Mouse (Mus musculus) liver, adult 2 months (tissue): ENCODE measurements around the gene Sh3bp4. TPM values are rescaled to one million over a fixed set of nuclear protein-coding genes. Genes with fewer than 3 reads are reported as not detected.

ENCODE experiments used
- DNase-seq: peaks from one replicate; pipeline ENCODE4 v3.0.0-alpha.2; 2011; ENCODE audit warnings: low read depth, low spot score; ENCODE audit errors: extremely low read depth
- H3K27ac ChIP-seq: fragments of 200-500 bp; replicated peaks from 2 replicates; pipeline ENCODE4 v1.5.1; 2012; ENCODE audit warnings: low read depth, mild to moderate bottlenecking, control low read depth, inconsistent platforms, low read length; ENCODE audit not compliant: insufficient read depth
- H3K27me3 ChIP-seq: fragments of 200-500 bp; 2 replicates; pipeline ENCODE4 v1.6.1; 2012; ENCODE audit warnings: mild to moderate bottlenecking, moderate library complexity, low read length, inconsistent platforms; ENCODE audit not compliant: control insufficient read depth, insufficient read depth
- H3K36me3 ChIP-seq: fragments of 200-500 bp; 2 replicates; pipeline ENCODE4 v1.6.1; 2012; ENCODE audit warnings: low read length, inconsistent platforms; ENCODE audit not compliant: control insufficient read depth, insufficient read depth
- H3K4me1 ChIP-seq: fragments of 200-500 bp; 2 replicates; pipeline ENCODE4 v1.6.1; 2011; ENCODE audit warnings: low read length; ENCODE audit not compliant: control insufficient read depth, insufficient read depth
- H3K4me3 ChIP-seq: fragments of 200-500 bp; 2 replicates; pipeline ENCODE4 v1.5.1; 2011; ENCODE audit warnings: low read depth, mild to moderate bottlenecking, control low read depth, low read length, moderate library complexity; ENCODE audit not compliant: insufficient read depth
- H3K79me2 ChIP-seq: fragments of 200-500 bp; 2 replicates; pipeline ENCODE4 v1.6.1; 2012; ENCODE audit warnings: inconsistent platforms, mild to moderate bottlenecking, low read length, moderate library complexity; ENCODE audit not compliant: control insufficient read depth, insufficient read depth
- H3K9ac ChIP-seq: fragments of 200-500 bp; 2 replicates; pipeline ENCODE4 v1.6.1; 2012; ENCODE audit warnings: low read depth, mild to moderate bottlenecking, control low read depth, inconsistent platforms, low read length
- CTCF ChIP-seq: fragments of 200-500 bp; IDR thresholded peaks from 2 replicates; pipeline ENCODE4 v1.5.1; 2011; ENCODE audit warnings: low read depth, low read length, control low read depth
- POLR2A ChIP-seq: fragments of 200-500 bp; IDR thresholded peaks from 2 replicates; pipeline ENCODE4 v1.6.1; 2011; ENCODE audit warnings: low read length, control low read depth; ENCODE audit not compliant: insufficient read depth; ENCODE audit errors: extremely low read depth
- WGBS: fragments of 180-500 bp; shearing (Covaris S2); methylation state at CpG from one replicate; pipeline ENCODE4 v1.1.7; 2018; 5-methylcytosine and 5-hydroxymethylcytosine counted together
- polyA plus RNA-seq: library from polyadenylated mRNA; depleted of rRNA; stranded (reverse); fragments of >200 nt; gene quantifications from 2 replicates; pipeline ENCODE4 v1.2.3, GENCODE M21; 2012
- total RNA-seq: library from RNA; depleted of rRNA; stranded (reverse); fragments of >200 nt; gene quantifications from 2 replicates; pipeline ENCODE4 v1.2.3, GENCODE M21; 2014

Gene Sh3bp4
- total and polyA plus RNA-seq, 2 experiments, result 0.45 to 0.46 TPM

DNA sequence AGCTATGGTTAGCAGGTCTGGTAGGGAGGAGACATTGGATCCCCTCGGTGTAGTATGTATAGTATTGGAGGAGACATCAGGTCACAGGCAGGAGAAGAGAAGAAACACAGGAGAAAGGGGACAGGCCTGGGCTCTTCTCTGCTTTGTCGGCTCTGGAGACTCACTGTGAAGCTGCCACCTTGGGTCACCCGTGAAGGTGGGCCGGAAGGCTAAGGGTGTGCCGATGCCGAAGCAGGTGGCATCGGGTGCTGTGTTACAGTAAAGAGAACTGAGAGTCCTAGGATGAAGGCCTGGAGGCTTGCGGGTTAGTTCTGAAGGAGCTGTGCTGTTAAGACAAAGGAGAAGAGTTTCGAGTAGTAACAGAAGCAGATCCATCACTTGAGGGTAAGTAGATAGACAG is 6.6 kb downstream of the Sh3bp4 start:
- Histone ChIP-seq H3K4me1 (peaks cover 13% of the 10 kb centered on the region; the same call in 1 of the 2 replicates), H3K27me3 (no peaks in the 10 kb centered on the region), H3K27ac (no peak overlapping the region), H3K36me3 (no peaks in the 10 kb centered on the region), H3K79me2 (no peaks in the 10 kb centered on the region), H3K9ac (no peak overlapping the region), H3K4me3 (no peak overlapping the region)
- 93% methylated on average over 9 of the region's 9 CpGs for WGBS
- no peak for DNase-seq
- no peak for TF ChIP-seq CTCF
- no peak for TF ChIP-seq POLR2A

DNA sequence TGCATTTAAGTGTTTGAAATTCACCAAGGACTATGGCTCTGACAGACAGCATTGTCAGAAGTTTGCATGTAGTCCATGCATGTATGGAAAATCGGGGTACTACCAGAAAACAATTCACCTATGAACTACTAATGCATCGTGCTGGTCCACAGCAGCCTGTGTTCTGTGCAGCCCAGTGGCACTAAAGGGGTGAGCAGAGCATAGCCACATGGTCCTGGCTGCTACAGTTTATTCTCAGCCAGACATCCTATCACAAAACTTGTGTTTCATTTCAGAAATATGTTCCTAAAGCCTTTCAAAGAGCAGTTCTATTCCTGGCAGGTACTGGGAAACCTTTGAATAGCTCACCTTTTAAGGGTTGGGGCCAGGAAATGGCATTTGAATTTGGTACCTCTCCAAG is 8.0 kb downstream of the Sh3bp4 start:
- no peak overlapping the region for H3K9ac ChIP-seq
- H3K79me2 ChIP-seq, result no peaks in the 10 kb centered on the region
- no peaks in the 10 kb centered on the region for H3K27me3 ChIP-seq
- no peak overlapping the region for H3K27ac ChIP-seq
- WGBS, result 90% methylated on average over 2 of the region's 2 CpGs
- DNase-seq, result no peak
- H3K4me1 ChIP-seq, result peaks cover 13% of the 10 kb centered on the region; the same call in 1 of the 2 replicates
- TF ChIP-seq POLR2A, result no peak
- no peak for TF ChIP-seq CTCF
- no peak overlapping the region for H3K4me3 ChIP-seq
- no peaks in the 10 kb centered on the region for H3K36me3 ChIP-seq

- peak; percentile 58 for DNase-seq
- Histone ChIP-seq H3K4me1 (peaks cover 13% of the 10 kb centered on the region; the same call in 1 of the 2 replicates), H3K9ac (no peak overlapping the region), H3K79me2 (peaks cover 1% of the 10 kb centered on the region; the same call in 1 of the 2 replicates), H3K4me3 (no peak overlapping the region), H3K27ac (no peak overlapping the region; the same call in 1 of the 2 replicates), H3K27me3 (no peaks in the 10 kb centered on the region), H3K36me3 (no peaks in the 10 kb centered on the region)
- WGBS, result 32% methylated on average over 9 of the region's 9 CpGs
- no peak for TF ChIP-seq POLR2A
- no peak for TF ChIP-seq CTCF
Observed at GRCm38 (mm10) chr1:89078730-89079129, 8.5 kb downstream of the Sh3bp4 start.

GRCm38 (mm10) chr1:89079239-89079638 is 9.0 kb downstream of the Sh3bp4 start:
- Histone ChIP-seq H3K4me3 (no peak overlapping the region), H3K79me2 (peaks cover 3% of the 10 kb centered on the region; the same call in 1 of the 2 replicates), H3K27me3 (no peaks in the 10 kb centered on the region), H3K9ac (no peak overlapping the region), H3K36me3 (no peaks in the 10 kb centered on the region), H3K4me1 (peaks cover 13% of the 10 kb centered on the region; the same call in 1 of the 2 replicates), H3K27ac (no peak overlapping the region)
- peak; percentile 19 for DNase-seq
- TF ChIP-seq POLR2A (no peak), CTCF (no peak)
- 58% methylated on average over 2 of the region's 2 CpGs for WGBS

GRCm38 (mm10) chr1:89080371-89080770 is 10.2 kb downstream of the Sh3bp4 start:
- TF ChIP-seq CTCF (no peak), POLR2A (no peak)
- no peak overlapping the region for H3K27ac ChIP-seq
- 89% methylated on average over 8 of the region's 8 CpGs for WGBS
- DNase-seq, result no peak
- no peaks in the 10 kb centered on the region for H3K27me3 ChIP-seq
- H3K9ac ChIP-seq, result no peak overlapping the region
- H3K79me2 ChIP-seq, result peaks cover 6% of the 10 kb centered on the region; the same call in 1 of the 2 replicates
- H3K4me1 ChIP-seq, result peaks cover 13% of the 10 kb centered on the region; the same call in 1 of the 2 replicates
- H3K4me3 ChIP-seq, result no peak overlapping the region
- no peaks in the 10 kb centered on the region for H3K36me3 ChIP-seq

- Histone ChIP-seq H3K9ac (no peak overlapping the region), H3K36me3 (no peaks in the 10 kb centered on the region), H3K27me3 (no peaks in the 10 kb centered on the region), H3K27ac (no peak overlapping the region), H3K79me2 (peaks cover 6% of the 10 kb centered on the region; the same call in 1 of the 2 replicates), H3K4me3 (no peak overlapping the region), H3K4me1 (peaks cover 13% of the 10 kb centered on the region; the same call in 1 of the 2 replicates)
- WGBS, result 76% methylated on average over 5 of the region's 5 CpGs
- DNase-seq, result no peak
- TF ChIP-seq CTCF (no peak), POLR2A (no peak)
Observed at GRCm38 (mm10) chr1:89080795-89081194, 10.6 kb downstream of the Sh3bp4 start.
